Mouse (Mus musculus) embryonic facial prominence, embryonic 10.5 days (tissue): ENCODE results near the gene Tdrd3. TPM values are rescaled to one million over a fixed set of nuclear protein-coding genes. Genes with fewer than 3 reads are reported as not detected.

ENCODE experiments used
- DNase-seq: peaks from one replicate; pipeline ENCODE4 v3.0.0-alpha.2; 2017; ENCODE audit warnings: low spot score
- H3K27ac ChIP-seq: fragments of 300-500 bp; sonication (generic); replicated peaks from 2 replicates; pipeline ENCODE4 v1.5.1; 2016; ENCODE audit warnings: mild to moderate bottlenecking
- H3K27me3 ChIP-seq: fragments of 300-500 bp; sonication (generic); replicated peaks from 2 replicates; pipeline ENCODE4 v1.6.1; 2016; ENCODE audit warnings: low read depth, mild to moderate bottlenecking; ENCODE audit not compliant: poor library complexity, severe bottlenecking
- H3K36me3 ChIP-seq: fragments of 300-500 bp; sonication (generic); replicated peaks from 2 replicates; pipeline ENCODE4 v1.6.1; 2016; ENCODE audit warnings: mild to moderate bottlenecking, moderate library complexity
- H3K4me1 ChIP-seq: fragments of 300-500 bp; sonication (generic); 2 replicates; pipeline ENCODE4 v1.6.1; 2016
- H3K4me3 ChIP-seq: fragments of 300-500 bp; sonication (generic); 2 replicates; pipeline ENCODE4 v1.5.1; 2016; ENCODE audit warnings: mild to moderate bottlenecking, moderate library complexity
- H3K9me3 ChIP-seq: fragments of 300-500 bp; sonication (generic); 2 replicates; pipeline ENCODE4 v1.6.1; 2016; ENCODE audit warnings: mild to moderate bottlenecking
- WGBS: fragments of 180-500 bp; shearing (Covaris S2); methylation state at CpG from one replicate; pipeline ENCODE4 v1.1.7; 2016; 5-methylcytosine and 5-hydroxymethylcytosine counted together
- polyA plus RNA-seq: library from polyadenylated mRNA; unstranded; fragments of >200 nt; fragmentation: Nextera tagmentation; extraction: Ambion mirVana; gene quantifications from 2 replicates; pipeline ENCODE4 v1.2.1, GENCODE M21; 2016

The Tdrd3 gene
- 34.3 and 38.0 TPM in 2 replicates for polyA plus RNA-seq

GRCm38 (mm10) chr14:87415808-87416721 lies at the start of gene Tdrd3:
Gene Tdrd3 (plus strand): TSS chr14:87416639.
- WGBS, result under 1% methylated on average over 85 of the region's 85 CpGs
- no peaks in the 10 kb centered on the region for H3K9me3 ChIP-seq
- no peaks in the 10 kb centered on the region for H3K36me3 ChIP-seq
- H3K27ac ChIP-seq, result peak within 1 kb of the TSS; percentile 98
- peaks cover 24% of the 10 kb centered on the region for H3K4me1 ChIP-seq
- peak within 1 kb of the TSS; percentile 90 for H3K4me3 ChIP-seq
- peak; percentile 94 for DNase-seq
- no peaks in the 10 kb centered on the region for H3K27me3 ChIP-seq

GRCm38 (mm10) chr14:87367169-87367568 lies 49.3 kb upstream of the Tdrd3 start:
- no peaks in the 10 kb centered on the region for H3K36me3 ChIP-seq
- H3K27me3 ChIP-seq, result no peaks in the 10 kb centered on the region
- H3K4me1 ChIP-seq, result no peaks in the 10 kb centered on the region
- DNase-seq, result no peak
- H3K9me3 ChIP-seq, result no peaks in the 10 kb centered on the region
- 56% methylated on average over 3 of the region's 3 CpGs for WGBS
- H3K27ac ChIP-seq, result no peak overlapping the region
- no peak overlapping the region for H3K4me3 ChIP-seq

GRCm38 (mm10) chr14:87383041-87383440 lies 33.4 kb upstream of the Tdrd3 start:
- no peaks in the 10 kb centered on the region for H3K36me3 ChIP-seq
- no peaks in the 10 kb centered on the region for H3K27me3 ChIP-seq
- no peak overlapping the region for H3K4me3 ChIP-seq
- WGBS, result 64% methylated on average over 2 of the region's 2 CpGs
- H3K4me1 ChIP-seq, result no peaks in the 10 kb centered on the region
- H3K27ac ChIP-seq, result no peak overlapping the region
- DNase-seq, result no peak
- H3K9me3 ChIP-seq, result no peaks in the 10 kb centered on the region

- H3K27me3 ChIP-seq, result no peaks in the 10 kb centered on the region
- H3K9me3 ChIP-seq, result no peaks in the 10 kb centered on the region
- no peak overlapping the region for H3K4me3 ChIP-seq
- H3K4me1 ChIP-seq, result no peaks in the 10 kb centered on the region
- no peak overlapping the region for H3K27ac ChIP-seq
- no peak for DNase-seq
- H3K36me3 ChIP-seq, result no peaks in the 10 kb centered on the region
- 83% methylated on average over 7 of the region's 7 CpGs for WGBS
Measured at GRCm38 (mm10) chr14:87384288-87385268, 31.9 kb upstream of the Tdrd3 start.

GRCm38 (mm10) chr14:87393096-87393495 lies 23.3 kb upstream of the Tdrd3 start:
- H3K27ac ChIP-seq, result no peak overlapping the region
- no peaks in the 10 kb centered on the region for H3K9me3 ChIP-seq
- no peaks in the 10 kb centered on the region for H3K27me3 ChIP-seq
- no peaks in the 10 kb centered on the region for H3K4me1 ChIP-seq
- no peak for DNase-seq
- H3K4me3 ChIP-seq, result no peak overlapping the region
- H3K36me3 ChIP-seq, result no peaks in the 10 kb centered on the region
- 93% methylated on average over 3 of the region's 3 CpGs for WGBS

GRCm38 (mm10) chr14:87396643-87397042 lies 19.8 kb upstream of the Tdrd3 start:
- 36% methylated on average over 5 of the region's 5 CpGs for WGBS
- Histone ChIP-seq H3K9me3 (no peaks in the 10 kb centered on the region), H3K27ac (no peak overlapping the region), H3K4me1 (no peaks in the 10 kb centered on the region), H3K27me3 (no peaks in the 10 kb centered on the region), H3K36me3 (no peaks in the 10 kb centered on the region), H3K4me3 (no peak overlapping the region)
- no peak for DNase-seq

- no peaks in the 10 kb centered on the region for H3K27me3 ChIP-seq
- H3K4me3 ChIP-seq, result peak overlapping the region; percentile 90
- H3K36me3 ChIP-seq, result no peaks in the 10 kb centered on the region
- H3K27ac ChIP-seq, result peak overlapping the region; percentile 98
- H3K4me1 ChIP-seq, result peaks cover 21% of the 10 kb centered on the region
- DNase-seq, result no peak
- WGBS, result 3% methylated on average over 11 of the region's 11 CpGs
- H3K9me3 ChIP-seq, result no peaks in the 10 kb centered on the region
Measured at GRCm38 (mm10) chr14:87415486-87415807, 992 bp upstream of the Tdrd3 start.

- 2% methylated on average over 109 of the region's 109 CpGs for WGBS
- no peaks in the 10 kb centered on the region for H3K9me3 ChIP-seq
- peak overlapping the region; percentile 90 for H3K4me3 ChIP-seq
- DNase-seq, result peak; percentile 69
- no peaks in the 10 kb centered on the region for H3K36me3 ChIP-seq
- peaks cover 28% of the 10 kb centered on the region for H3K4me1 ChIP-seq
- H3K27ac ChIP-seq, result peak overlapping the region; percentile 98
- no peaks in the 10 kb centered on the region for H3K27me3 ChIP-seq
Measured at GRCm38 (mm10) chr14:87416755-87417690, 584 bp downstream of the Tdrd3 start.

GRCm38 (mm10) chr14:87417691-87418070 lies 1.2 kb downstream of the Tdrd3 start:
- 0% methylated on average over 3 of the region's 3 CpGs for WGBS

GRCm38 (mm10) chr14:87419740-87420139 lies 3.3 kb downstream of the Tdrd3 start:
- 90% methylated on average over 2 of the region's 2 CpGs for WGBS
- no peaks in the 10 kb centered on the region for H3K36me3 ChIP-seq
- no peak for DNase-seq
- no peaks in the 10 kb centered on the region for H3K9me3 ChIP-seq
- H3K4me3 ChIP-seq, result no peak overlapping the region
- H3K27me3 ChIP-seq, result no peaks in the 10 kb centered on the region
- peaks cover 39% of the 10 kb centered on the region for H3K4me1 ChIP-seq
- no peak overlapping the region for H3K27ac ChIP-seq

More at GRCm38 (mm10) chr14:87417691-87418070, 1.2 kb downstream of the Tdrd3 start:
- peaks cover 28% of the 10 kb centered on the region for H3K4me1 ChIP-seq
- H3K4me3 ChIP-seq, result peak overlapping the region; percentile 90
- H3K36me3 ChIP-seq, result no peaks in the 10 kb centered on the region
- no peaks in the 10 kb centered on the region for H3K9me3 ChIP-seq
- no peak for DNase-seq
- no peaks in the 10 kb centered on the region for H3K27me3 ChIP-seq
- peak overlapping the region; percentile 98 for H3K27ac ChIP-seq

GRCm38 (mm10) chr14:87420576-87420975 lies 4.1 kb downstream of the Tdrd3 start:
- Histone ChIP-seq H3K9me3 (no peaks in the 10 kb centered on the region), H3K27ac (no peak overlapping the region), H3K4me3 (no peak overlapping the region), H3K27me3 (no peaks in the 10 kb centered on the region), H3K4me1 (peaks cover 38% of the 10 kb centered on the region), H3K36me3 (no peaks in the 10 kb centered on the region; the same call in 1 of the 2 replicates)
- DNase-seq, result no peak
- WGBS, result 80% methylated on average over 4 of the region's 4 CpGs
